Mouse (Mus musculus) CD4-positive, CD25-positive, alpha-beta regulatory T cell, adult 4 months (primary cell): Measurements from ENCODE around the gene Adgre5. TPM values are rescaled to one million over a fixed set of nuclear protein-coding genes. Genes with fewer than 3 reads are reported as not detected.

ENCODE experiments used
- ATAC-seq: one replicate; pipeline ENCODE4 v1.8.0; 2017
- polyA plus RNA-seq, 2 experiments: library from polyadenylated mRNA; unstranded; fragments of 100-300 nt; shearing (Covaris generic); gene quantifications; one replicate each; pipeline ENCODE4 v1.2.1; 2017

Gene Adgre5
- 100 to 1,000 TPM; 199 to 267 TPM for polyA plus RNA-seq

DNA sequence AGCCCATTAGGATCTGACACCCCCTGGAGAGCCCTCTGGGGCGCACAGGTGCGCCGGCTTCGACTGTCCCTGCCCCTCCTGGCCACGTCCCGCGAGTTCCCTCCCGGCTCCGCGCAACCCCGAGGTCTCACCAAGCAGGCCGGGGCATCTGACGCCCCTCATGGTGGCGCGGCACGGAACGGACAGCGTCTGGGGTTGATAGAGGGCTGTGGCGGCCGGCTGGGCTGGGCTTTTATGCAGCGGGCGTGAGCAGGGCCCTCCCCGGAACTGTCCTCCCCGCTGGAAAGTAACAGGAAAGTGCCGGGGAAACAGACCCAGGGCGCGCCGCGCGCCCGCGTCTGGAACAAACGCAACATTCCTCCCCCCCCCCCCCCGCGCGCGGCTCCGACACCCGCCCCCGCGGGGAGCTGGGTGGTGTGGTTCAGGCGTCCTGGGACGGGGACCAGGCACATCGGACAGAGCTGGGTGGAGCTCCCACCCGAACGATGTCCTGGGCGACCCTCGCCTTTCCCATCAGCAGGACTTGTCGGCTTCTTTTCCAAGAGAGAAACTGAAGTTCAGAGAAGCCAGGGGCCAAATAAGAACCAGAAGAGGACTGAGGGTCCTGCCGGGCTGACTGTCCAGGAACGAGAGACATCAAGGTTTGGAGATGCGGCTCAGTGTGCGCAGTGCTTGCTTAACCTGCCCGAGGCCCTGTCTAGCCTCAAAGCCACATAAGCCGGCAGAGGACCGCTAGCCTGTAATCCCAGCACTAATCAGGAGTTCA, at the start of gene Adgre5:
TSS of gene Adgre5 (minus strand) at position 351 of the 766 bp plus-strand sequence.
- ATAC-seq: peak; percentile 16

GRCm38 (mm10) chr8:83789826-83790225, 48.7 kb upstream of the Adgre5 start:
- ATAC-seq: peak; percentile 61

DNA sequence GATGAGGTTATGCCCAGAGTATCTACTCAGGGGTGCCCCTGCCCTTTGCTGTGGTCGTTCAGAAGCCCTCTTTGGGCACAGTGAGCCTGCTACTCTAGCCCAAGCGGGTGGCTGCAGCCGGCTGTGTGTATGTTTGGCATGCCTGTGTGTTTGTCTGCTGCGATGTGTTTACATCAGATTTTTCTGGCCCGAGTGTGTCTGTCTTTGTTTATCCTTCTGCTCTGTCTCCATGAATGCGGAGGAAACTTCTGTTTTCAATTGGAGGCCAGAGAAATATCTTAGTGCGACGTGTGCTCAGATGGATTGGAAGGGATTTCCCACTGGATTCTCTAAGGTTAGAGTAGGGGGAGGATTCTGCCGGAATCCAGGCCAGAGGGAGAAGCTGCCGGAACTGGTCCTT, 43.9 kb upstream of the Adgre5 start:
- ATAC-seq: no peak

DNA sequence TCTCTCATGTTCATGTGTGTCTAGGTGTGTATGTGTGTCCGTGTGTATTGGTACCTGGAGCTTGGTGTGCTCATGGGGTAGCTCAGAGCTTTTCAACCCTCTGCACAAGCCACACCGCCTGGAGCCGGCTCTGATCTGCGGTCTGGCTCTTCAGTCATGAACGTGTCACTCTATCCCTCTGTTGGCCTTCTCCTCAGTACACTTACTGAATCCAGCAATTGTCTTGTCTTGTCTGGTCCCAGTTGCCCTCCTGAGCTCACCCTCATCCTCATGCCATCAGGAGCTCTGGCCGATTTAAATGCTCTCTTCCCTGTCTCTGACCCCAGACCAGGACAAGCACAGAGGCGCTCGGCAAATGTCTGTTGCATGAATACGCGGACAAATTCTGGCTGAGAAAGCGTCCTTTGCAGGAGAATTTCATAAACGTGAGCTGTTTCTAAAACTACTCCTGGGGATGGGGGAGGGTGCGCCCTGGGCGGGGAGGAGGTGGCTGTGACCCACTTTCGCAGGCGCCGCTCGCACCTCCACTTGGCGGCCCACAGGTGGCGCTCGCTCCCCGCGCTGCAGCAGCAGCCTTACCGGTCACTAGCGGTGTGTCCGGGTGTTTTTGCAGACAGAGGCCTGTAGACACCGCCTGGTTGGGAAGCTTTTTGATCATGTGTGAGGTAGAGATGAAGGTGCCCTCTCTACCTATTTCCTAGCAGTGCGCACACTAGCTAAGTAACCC, 41.9 kb upstream of the Adgre5 start:
- ATAC-seq: peak; percentile 84

- ATAC-seq: peak; percentile 48
These were observed 38.5 kb upstream of the Adgre5 start for GRCm38 (mm10) chr8:83779610-83780009.

DNA sequence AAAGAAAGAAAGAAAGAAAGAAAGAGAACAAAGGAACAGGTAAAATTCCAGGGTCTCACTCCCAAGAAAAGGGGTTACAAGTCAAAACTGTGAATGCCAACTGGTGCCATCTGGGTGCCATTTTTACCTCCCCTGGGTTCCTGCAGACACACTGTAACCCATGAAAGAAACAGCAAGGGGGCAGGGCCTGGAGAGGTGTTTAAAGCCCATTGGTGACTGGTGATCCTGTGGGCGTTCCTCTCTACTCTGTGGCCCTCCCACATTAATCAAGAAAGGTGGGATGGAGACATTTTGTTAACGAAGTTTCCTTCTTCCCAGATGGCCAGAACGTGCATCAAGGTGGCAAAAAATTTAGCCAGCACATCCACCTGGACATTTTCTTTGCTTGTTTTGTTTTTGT, 36.9 kb upstream of the Adgre5 start:
- no peak for ATAC-seq

- ATAC-seq: no peak
These were observed 35.5 kb upstream of the Adgre5 start for GRCm38 (mm10) chr8:83776632-83777031.

DNA sequence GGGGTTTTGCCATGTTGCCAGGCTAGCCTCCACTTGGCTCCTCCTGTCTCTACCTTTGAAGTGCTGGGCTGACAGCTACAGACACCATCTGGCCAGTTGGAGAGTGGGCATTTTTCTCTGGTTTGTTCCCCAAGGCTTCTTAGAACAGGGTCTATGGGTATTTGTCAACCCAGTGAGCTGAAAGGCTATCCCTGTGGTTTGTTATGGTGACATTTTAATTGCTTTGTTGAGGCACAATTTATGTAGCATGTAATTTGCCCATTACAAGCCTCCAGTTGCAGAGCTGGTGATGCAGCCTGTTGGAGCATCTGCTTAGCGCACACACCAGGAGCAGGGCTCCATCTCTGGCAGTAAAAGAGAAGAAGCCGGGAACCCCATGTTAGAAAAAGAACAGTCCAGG, 33.1 kb upstream of the Adgre5 start:
- no peak for ATAC-seq

DNA sequence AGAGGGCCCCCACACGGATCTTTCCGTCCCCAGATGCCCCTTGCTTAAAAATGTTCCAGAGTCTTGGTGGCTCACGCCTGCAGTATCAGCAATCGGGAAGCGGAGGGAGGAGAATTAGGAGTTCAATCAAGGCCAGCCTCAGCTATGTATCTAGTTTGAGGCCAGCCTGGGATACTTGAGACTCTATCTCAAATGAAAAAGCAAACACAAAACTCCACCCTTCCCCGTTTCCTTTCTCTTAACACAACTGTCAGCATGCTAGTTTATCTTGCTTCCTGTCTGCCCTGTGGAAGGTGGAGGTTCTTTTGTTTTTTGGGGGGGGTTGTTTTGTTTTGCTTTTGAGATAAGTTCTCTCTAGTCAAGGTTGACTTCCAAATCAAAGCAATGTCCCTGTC, 32.3 kb upstream of the Adgre5 start:
- ATAC-seq: peak; percentile 68

- ATAC-seq: peak; percentile 72
These were observed 31.8 kb upstream of the Adgre5 start for GRCm38 (mm10) chr8:83772701-83773451.

- peak; percentile 25 for ATAC-seq
These were observed 30.7 kb upstream of the Adgre5 start for GRCm38 (mm10) chr8:83771791-83772190.

DNA sequence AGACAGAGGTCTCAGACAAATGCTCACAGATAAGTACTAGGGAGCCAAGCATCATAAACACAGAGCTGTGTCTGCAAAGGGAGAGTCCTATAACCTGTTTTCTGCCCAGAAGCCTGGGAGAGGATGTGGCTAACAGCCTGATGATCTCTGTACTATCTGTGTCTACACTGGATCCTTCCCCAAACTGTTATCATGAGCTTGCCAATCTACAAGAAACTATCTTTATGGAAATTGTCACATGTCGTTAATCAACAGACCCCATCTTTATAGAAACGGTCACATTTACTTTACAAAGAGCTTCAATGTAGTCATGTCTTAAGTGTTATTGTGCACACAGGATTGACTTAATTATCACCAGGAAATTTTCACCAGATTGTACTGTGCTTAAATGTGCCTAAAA, 29.5 kb upstream of the Adgre5 start:
- ATAC-seq: peak; percentile 40

- no peak for ATAC-seq
These were observed 28.6 kb upstream of the Adgre5 start for GRCm38 (mm10) chr8:83769720-83770119.

DNA sequence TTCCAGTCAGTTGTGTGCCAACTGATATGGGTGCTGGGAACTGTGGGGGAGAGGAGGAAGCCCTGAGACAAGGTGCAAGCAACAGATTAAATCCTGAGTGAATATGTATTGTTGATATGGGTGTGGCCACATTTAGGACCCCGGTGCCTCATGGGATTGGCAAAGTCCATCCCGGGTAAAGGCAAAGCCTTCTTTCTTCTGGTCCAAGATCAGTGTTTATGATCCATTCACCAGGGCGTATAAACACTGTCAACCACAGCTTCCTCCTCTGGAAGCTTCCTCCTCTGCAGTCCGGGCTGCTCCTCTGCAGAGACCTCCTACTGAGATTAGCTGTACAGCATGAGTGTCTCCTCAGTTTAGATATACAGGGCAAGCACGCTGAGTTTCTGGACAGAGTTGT, 27.4 kb upstream of the Adgre5 start:
- ATAC-seq: peak; percentile 32

DNA sequence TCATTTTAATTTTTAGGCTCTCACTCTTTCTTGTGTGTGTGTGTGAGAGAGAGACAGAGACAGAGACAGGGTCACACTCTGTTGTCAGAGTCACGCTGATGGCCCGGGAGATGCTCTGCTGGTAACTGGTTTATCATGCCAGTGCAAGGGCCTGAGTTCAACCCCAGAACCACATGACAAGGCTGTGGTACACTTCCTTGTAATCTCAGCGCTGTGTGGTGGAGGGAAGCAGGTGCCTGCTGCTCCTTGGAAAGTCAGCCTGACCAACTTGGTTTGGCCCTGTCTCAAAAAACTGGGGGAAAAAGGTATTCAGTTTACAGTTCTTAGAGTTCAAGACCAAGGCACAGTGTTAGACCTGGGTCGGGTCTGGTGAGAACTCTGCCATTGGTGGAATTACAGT, 26.3 kb upstream of the Adgre5 start:
- no peak for ATAC-seq

- ATAC-seq: no peak
These were observed 24.5 kb upstream of the Adgre5 start for GRCm38 (mm10) chr8:83765663-83766062.

- ATAC-seq: no peak
These were observed 23.6 kb upstream of the Adgre5 start for GRCm38 (mm10) chr8:83764717-83765116.

DNA sequence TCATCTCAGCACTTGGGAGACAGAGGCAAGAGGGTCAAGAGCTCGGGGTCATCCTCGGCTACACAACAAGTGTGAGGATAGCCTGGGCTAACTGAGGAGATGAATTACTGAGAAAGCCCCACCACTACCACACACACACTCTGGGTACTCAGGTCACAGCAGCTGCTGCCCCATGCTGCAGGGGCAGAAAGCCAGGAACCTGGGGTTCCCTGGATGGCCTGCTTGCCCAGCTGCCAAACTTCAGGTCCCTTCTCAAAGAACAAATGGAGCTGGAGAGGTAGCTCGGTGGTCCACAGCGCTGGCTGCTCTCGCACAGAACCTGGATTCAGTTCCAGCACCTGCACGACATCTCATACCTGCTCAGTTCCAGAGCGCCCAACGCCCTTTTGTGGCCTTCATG, 23.0 kb upstream of the Adgre5 start:
- no peak for ATAC-seq

GRCm38 (mm10) chr8:83759231-83759759, 18.2 kb upstream of the Adgre5 start:
- no peak for ATAC-seq

DNA sequence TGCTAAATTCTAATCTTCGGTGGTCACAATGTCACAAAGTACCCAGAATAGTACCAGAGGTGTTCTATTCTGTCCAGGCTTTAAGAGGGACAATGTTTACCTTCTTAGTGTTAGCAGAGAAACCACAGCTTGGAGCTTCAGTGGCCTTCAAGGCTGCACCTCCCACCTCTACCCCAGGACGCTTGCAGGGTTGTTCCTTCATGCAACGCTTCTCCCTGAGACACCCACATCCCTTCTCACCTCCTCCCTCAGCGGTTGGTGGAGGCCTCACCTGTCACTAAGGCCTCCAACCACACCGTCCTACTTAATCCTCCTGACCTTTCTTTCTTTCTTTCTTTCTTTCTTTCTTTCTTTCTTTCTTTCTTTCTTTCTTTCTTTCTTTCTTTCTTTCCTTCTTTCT, 17.2 kb upstream of the Adgre5 start:
- peak; percentile 88 for ATAC-seq

DNA sequence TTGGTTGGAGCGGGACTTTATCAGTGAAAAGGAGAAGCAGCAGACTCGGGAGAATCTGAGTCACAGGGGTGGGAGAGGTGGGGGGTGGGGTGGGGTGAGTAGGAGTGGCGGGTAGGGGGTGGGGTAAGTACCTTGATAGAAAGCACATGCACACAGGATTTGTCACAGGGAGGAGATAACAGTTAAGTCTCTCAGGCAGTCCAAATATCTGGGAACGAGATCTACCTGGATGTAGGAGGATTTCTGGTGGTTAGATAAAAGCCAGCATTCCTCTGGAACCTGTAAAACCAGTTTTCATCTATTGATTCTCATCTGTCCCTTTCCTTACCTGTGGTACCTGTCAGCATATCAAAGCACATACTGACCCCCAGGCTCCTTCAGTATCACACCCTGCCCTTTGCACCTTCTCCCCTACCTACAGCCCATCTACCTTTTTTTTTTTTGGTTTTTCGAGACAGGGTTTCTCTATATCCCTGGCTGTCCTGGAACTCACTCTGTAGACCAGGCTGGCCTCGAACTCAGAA, 16.0 kb upstream of the Adgre5 start:
- no peak for ATAC-seq

- no peak for ATAC-seq
These were observed 15.1 kb upstream of the Adgre5 start for GRCm38 (mm10) chr8:83756273-83756672.

GRCm38 (mm10) chr8:83754149-83754548, 13.0 kb upstream of the Adgre5 start:
- no peak for ATAC-seq
